Mouse (Mus musculus): ENCODE results near the gene Creb3l4. TPM values are rescaled to one million over a fixed set of nuclear protein-coding genes. Genes with fewer than 3 reads are reported as not detected.

The Creb3l4 gene
- 0.98 and 1.0 TPM in 2 replicates for polyA plus RNA-seq (2012; rRNA removed)

GRCm38 (mm10) chr3:90242984-90243775 lies at the start of gene Creb3l4:
Gene Creb3l4 (minus strand): TSS chr3:90243512.

GRCm38 (mm10) chr3:90292345-90293275 lies 49.3 kb upstream of the Creb3l4 start, which contains the start of gene Gatad2b:
Gene Gatad2b (plus strand): TSS chr3:90293178.

GRCm38 (mm10) chr3:90265034-90265931 lies 22.0 kb upstream of the Creb3l4 start, which contains the start of gene Dennd4b:
Gene Dennd4b (plus strand): TSS chr3:90265185.

GRCm38 (mm10) chr3:90253653-90254418 lies 10.5 kb upstream of the Creb3l4 start, which contains the start of gene Crtc2:
Gene Crtc2 (plus strand): TSS chr3:90254163.

GRCm38 (mm10) chr3:90247960-90248745 lies 4.8 kb upstream of the Creb3l4 start, which contains the start of gene Slc39a1:
Gene Slc39a1 (plus strand): TSS chr3:90248172.

GRCm38 (mm10) chr3:90231507-90232333 lies 11.6 kb downstream of the Creb3l4 start, which contains the start of gene Jtb:
Gene Jtb (plus strand): TSS chr3:90231597.

GRCm38 (mm10) chr3:90213377-90213866 lies 29.9 kb downstream of the Creb3l4 start, which contains the start of the genes Rps27 and Rab13:
Gene Rps27 (minus strand): TSS chr3:90213651.
Gene Rab13 (plus strand): TSS chr3:90213695.

Other genes starting within 250 kb of the Creb3l4 start
- gene Hax1, start 244.7 kb downstream of the Creb3l4 start, polyA plus RNA-seq (2012; rRNA removed): 89.2 and 102 TPM in 2 replicates
- gene 4933434E20Rik, start 191.9 kb downstream of the Creb3l4 start, polyA plus RNA-seq (2012; rRNA removed): 89.6 and 94.7 TPM in 2 replicates
- gene Ubap2l, start 190.9 kb downstream of the Creb3l4 start, polyA plus RNA-seq (2012; rRNA removed): 119 and 130 TPM in 2 replicates
- gene Tpm3, start 170.9 kb downstream of the Creb3l4 start, polyA plus RNA-seq (2012; rRNA removed): 233 and 236 TPM in 2 replicates
- 1.2 TPM in 2 replicates for gene Nup210l, start 139.4 kb downstream of the Creb3l4 start, polyA plus RNA-seq (2012; rRNA removed)
- 2,349 and 2,572 TPM in 2 replicates for gene Rps27, start 29.9 kb downstream of the Creb3l4 start, polyA plus RNA-seq (2012; rRNA removed)
- 14.4 and 15.2 TPM in 2 replicates for gene Rab13, start 29.8 kb downstream of the Creb3l4 start, polyA plus RNA-seq (2012; rRNA removed)
- gene Jtb, start 11.9 kb downstream of the Creb3l4 start, polyA plus RNA-seq (2012; rRNA removed): 74.7 and 75.3 TPM in 2 replicates
- 23.9 and 24.3 TPM in 2 replicates for gene Slc39a1, start 4.7 kb upstream of the Creb3l4 start, polyA plus RNA-seq (2012; rRNA removed)
- gene Crtc2, start 10.7 kb upstream of the Creb3l4 start, polyA plus RNA-seq (2012; rRNA removed): 42.5 and 55.8 TPM in 2 replicates
- gene Dennd4b, start 21.7 kb upstream of the Creb3l4 start, polyA plus RNA-seq (2012; rRNA removed): 25.3 and 25.9 TPM in 2 replicates
- 24.3 and 31.8 TPM in 2 replicates for gene Gatad2b, start 49.7 kb upstream of the Creb3l4 start, polyA plus RNA-seq (2012; rRNA removed)
- gene Slc27a3, start 146.4 kb upstream of the Creb3l4 start, polyA plus RNA-seq (2012; rRNA removed): 52.9 and 54.6 TPM in 2 replicates
- gene Ints3, start 190.1 kb upstream of the Creb3l4 start, polyA plus RNA-seq (2012; rRNA removed): 53.9 and 55.9 TPM in 2 replicates
- gene Npr1, start 222.4 kb upstream of the Creb3l4 start, polyA plus RNA-seq (2012; rRNA removed): 5.7 and 6.3 TPM in 2 replicates
- 168 and 169 TPM in 2 replicates for gene Ilf2, start 232.6 kb upstream of the Creb3l4 start, polyA plus RNA-seq (2012; rRNA removed)
- 46.0 and 48.7 TPM in 2 replicates for gene Snapin, start 247.5 kb upstream of the Creb3l4 start, polyA plus RNA-seq (2012; rRNA removed)

Data from central nervous system, embryonic 18 days (tissue).